Mouse (Mus musculus) midbrain, postnatal 0 days (tissue): Measurements from ENCODE around the gene Mki67. TPM values are rescaled to one million over a fixed set of nuclear protein-coding genes. Genes with fewer than 3 reads are reported as not detected.

Source experiments
- ATAC-seq: fragments of 200-750 bp; cut with Nextera tagmentation; 2 replicates; pipeline ENCODE4 v1.8.0; 2017; ENCODE audit warnings: moderate number of reproducible peaks, mild to moderate bottlenecking, moderate TSS enrichment, moderate library complexity; ENCODE audit not compliant: low FRiP score
- DNase-seq: peaks from one replicate; pipeline ENCODE4 v3.0.0-alpha.2; 2015; ENCODE audit warnings: low spot score
- H3K27ac ChIP-seq: fragments of 300-500 bp; sonication (generic); 2 replicates; pipeline ENCODE4 v1.5.1; 2014; ENCODE audit warnings: low read depth, mild to moderate bottlenecking, low read length, mixed read lengths
- H3K27me3 ChIP-seq: fragments of 300-500 bp; sonication (generic); 2 replicates; pipeline ENCODE4 v1.6.1; 2014; ENCODE audit warnings: low read length, control low read depth, mixed read lengths; ENCODE audit not compliant: insufficient read depth
- H3K36me3 ChIP-seq: fragments of 300-500 bp; sonication (generic); 2 replicates; pipeline ENCODE4 v1.6.1; 2014; ENCODE audit warnings: low read length, control low read depth, mixed read lengths; ENCODE audit not compliant: insufficient read depth
- H3K4me1 ChIP-seq: fragments of 300-500 bp; sonication (generic); 2 replicates; pipeline ENCODE4 v1.6.1; 2014; ENCODE audit warnings: mild to moderate bottlenecking, control low read depth, antibody characterized with exemption, low read length, mixed read lengths; ENCODE audit not compliant: insufficient read depth
- H3K4me2 ChIP-seq: fragments of 300-500 bp; sonication (generic); 2 replicates; pipeline ENCODE4 v1.6.1; 2014; ENCODE audit warnings: low read depth, mild to moderate bottlenecking, low read length, mixed read lengths; ENCODE audit not compliant: poor library complexity, severe bottlenecking
- H3K4me3 ChIP-seq: fragments of 300-500 bp; sonication (generic); 2 replicates; pipeline ENCODE4 v1.5.1; 2014; ENCODE audit warnings: low read depth, mild to moderate bottlenecking, low read length, moderate library complexity
- H3K9ac ChIP-seq: fragments of 300-500 bp; sonication (generic); replicated peaks from 2 replicates; pipeline ENCODE4 v1.6.1; 2014; ENCODE audit warnings: mild to moderate bottlenecking, low read length, moderate library complexity, mixed read lengths; ENCODE audit not compliant: poor library complexity, severe bottlenecking
- H3K9me3 ChIP-seq: fragments of 300-500 bp; sonication (generic); 2 replicates; pipeline ENCODE4 v1.6.1; 2016; ENCODE audit warnings: low read length, control low read depth
- CTCF ChIP-seq: IDR thresholded peaks from 2 replicates; pipeline ENCODE4 v1.5.1; 2016; ENCODE audit warnings: antibody characterized with exemption, mild to moderate bottlenecking
- WGBS: fragments of 180-500 bp; shearing (Covaris S2); extraction: QIAGEN DNeasy Blood & Tissue Kit; methylation state at CpG from one replicate; pipeline ENCODE4 v1.1.7; 2014; 5-methylcytosine and 5-hydroxymethylcytosine counted together
- polyA plus RNA-seq: library from polyadenylated mRNA; unstranded; fragments of >200 nt; fragmentation: Nextera tagmentation; extraction: Ambion mirVana; gene quantifications from 2 replicates; pipeline ENCODE4 v1.2.1, GENCODE M21; 2015
- total RNA-seq: library from RNA; depleted of rRNA; stranded (reverse); fragments of >200 nt; gene quantifications from 2 replicates; pipeline ENCODE4 v1.2.3, GENCODE M21; 2014

Mki67 gene
- total and polyA plus RNA-seq, 2 experiments from 2014 or later: 2.1 to 8.9 TPM

- peak overlapping the region; percentile 14; the same call in 1 of the 2 replicates for H3K4me3 ChIP-seq
- TF ChIP-seq CTCF: peak; percentile 93
- 15% methylated on average over 31 of the region's 31 CpGs for whole genome bisulfite sequencing
- H3K4me2 ChIP-seq: peak overlapping the region; percentile 51
- H3K9ac ChIP-seq: 0 out of 2 replicates have a peak overlapping the region, but pooled peaks have one; percentile 19
- H3K36me3 ChIP-seq: no peaks in the 10 kb centered on the region
- no peaks in the 10 kb centered on the region for H3K4me1 ChIP-seq
- peak overlapping the region; percentile 38; the same call in 1 of the 2 replicates for H3K27ac ChIP-seq
- DNase-seq (peak; percentile 92), ATAC-seq (peak; percentile 82)
- H3K27me3 ChIP-seq: no peaks in the 10 kb centered on the region
- no peaks in the 10 kb centered on the region for H3K9me3 ChIP-seq
These were observed 19.8 kb upstream of the Mki67 start for GRCm38 (mm10) chr7:135735691-135736580.

- H3K27me3 ChIP-seq: no peaks in the 10 kb centered on the region
- H3K4me1 ChIP-seq: no peaks in the 10 kb centered on the region
- DNase-seq (no peak), ATAC-seq (no peak)
- no peaks in the 10 kb centered on the region for H3K36me3 ChIP-seq
- no peak overlapping the region for H3K9ac ChIP-seq
- peak overlapping the region; percentile 51; the same call in 1 of the 2 replicates for H3K4me2 ChIP-seq
- TF ChIP-seq CTCF: no peak
- no peak overlapping the region for H3K4me3 ChIP-seq
- H3K27ac ChIP-seq: no peak overlapping the region
- 85% methylated on average over 9 of the region's 9 CpGs for whole genome bisulfite sequencing
- no peaks in the 10 kb centered on the region for H3K9me3 ChIP-seq
These were observed 18.9 kb upstream of the Mki67 start for GRCm38 (mm10) chr7:135734911-135735646.

GRCm38 (mm10) chr7:135734379-135734778, 18.2 kb upstream of the Mki67 start:
- H3K36me3 ChIP-seq: no peaks in the 10 kb centered on the region
- H3K4me2 ChIP-seq: no peak overlapping the region
- H3K4me3 ChIP-seq: no peak overlapping the region
- H3K27ac ChIP-seq: no peak overlapping the region
- 91% methylated on average over 5 of the region's 5 CpGs for WGBS
- no peak overlapping the region for H3K9ac ChIP-seq
- H3K27me3 ChIP-seq: no peaks in the 10 kb centered on the region
- no peak for DNase-seq
- no peaks in the 10 kb centered on the region for H3K4me1 ChIP-seq
- TF ChIP-seq CTCF: no peak
- H3K9me3 ChIP-seq: no peaks in the 10 kb centered on the region
- ATAC-seq: no peak

GRCm38 (mm10) chr7:135728038-135728437, 11.9 kb upstream of the Mki67 start:
- TF ChIP-seq CTCF: no peak
- WGBS: 90% methylated on average over 12 of the region's 12 CpGs
- no peak for ATAC-seq

GRCm38 (mm10) chr7:135726707-135727106, 10.5 kb upstream of the Mki67 start:
- no peak overlapping the region for H3K4me2 ChIP-seq
- no peak for ATAC-seq
- TF ChIP-seq CTCF: no peak
- DNase-seq: no peak
- 92% methylated on average over 1 of the region's 1 CpGs for WGBS
- no peaks in the 10 kb centered on the region; the same call in 1 of the 2 replicates for H3K27me3 ChIP-seq
- no peak overlapping the region for H3K27ac ChIP-seq
- H3K9ac ChIP-seq: no peak overlapping the region
- H3K36me3 ChIP-seq: no peaks in the 10 kb centered on the region
- H3K9me3 ChIP-seq: no peaks in the 10 kb centered on the region
- H3K4me1 ChIP-seq: no peaks in the 10 kb centered on the region
- H3K4me3 ChIP-seq: no peak overlapping the region

More at GRCm38 (mm10) chr7:135728038-135728437, 11.9 kb upstream of the Mki67 start:
- Histone ChIP-seq H3K4me1 (no peaks in the 10 kb centered on the region), H3K36me3 (no peaks in the 10 kb centered on the region), H3K27ac (no peak overlapping the region), H3K9ac (no peak overlapping the region), H3K4me2 (no peak overlapping the region), H3K9me3 (no peaks in the 10 kb centered on the region), H3K4me3 (no peak overlapping the region), H3K27me3 (no peaks in the 10 kb centered on the region; the same call in 1 of the 2 replicates)
- no peak for DNase-seq
